Mouse (Mus musculus) midbrain, postnatal 0 days (tissue): Measurements from ENCODE around the gene Mapkap1. TPM values are rescaled to one million over a fixed set of nuclear protein-coding genes. Genes with fewer than 3 reads are reported as not detected.

ENCODE experiments used
- ATAC-seq: fragments of 200-750 bp; cut with Nextera tagmentation; 2 replicates; pipeline ENCODE4 v1.8.0; 2017; ENCODE audit warnings: moderate number of reproducible peaks, mild to moderate bottlenecking, moderate TSS enrichment, moderate library complexity; ENCODE audit not compliant: low FRiP score
- DNase-seq: peaks from one replicate; pipeline ENCODE4 v3.0.0-alpha.2; 2015; ENCODE audit warnings: low spot score
- H3K27ac ChIP-seq: fragments of 300-500 bp; sonication (generic); 2 replicates; pipeline ENCODE4 v1.5.1; 2014; ENCODE audit warnings: low read depth, mild to moderate bottlenecking, low read length, mixed read lengths
- H3K27me3 ChIP-seq: fragments of 300-500 bp; sonication (generic); 2 replicates; pipeline ENCODE4 v1.6.1; 2014; ENCODE audit warnings: low read length, control low read depth, mixed read lengths; ENCODE audit not compliant: insufficient read depth
- H3K36me3 ChIP-seq: fragments of 300-500 bp; sonication (generic); 2 replicates; pipeline ENCODE4 v1.6.1; 2014; ENCODE audit warnings: low read length, control low read depth, mixed read lengths; ENCODE audit not compliant: insufficient read depth
- H3K4me1 ChIP-seq: fragments of 300-500 bp; sonication (generic); 2 replicates; pipeline ENCODE4 v1.6.1; 2014; ENCODE audit warnings: mild to moderate bottlenecking, control low read depth, antibody characterized with exemption, low read length, mixed read lengths; ENCODE audit not compliant: insufficient read depth
- H3K4me2 ChIP-seq: fragments of 300-500 bp; sonication (generic); 2 replicates; pipeline ENCODE4 v1.6.1; 2014; ENCODE audit warnings: low read depth, mild to moderate bottlenecking, low read length, mixed read lengths; ENCODE audit not compliant: poor library complexity, severe bottlenecking
- H3K4me3 ChIP-seq: fragments of 300-500 bp; sonication (generic); 2 replicates; pipeline ENCODE4 v1.5.1; 2014; ENCODE audit warnings: low read depth, mild to moderate bottlenecking, low read length, moderate library complexity
- H3K9ac ChIP-seq: fragments of 300-500 bp; sonication (generic); replicated peaks from 2 replicates; pipeline ENCODE4 v1.6.1; 2014; ENCODE audit warnings: mild to moderate bottlenecking, low read length, moderate library complexity, mixed read lengths; ENCODE audit not compliant: poor library complexity, severe bottlenecking
- H3K9me3 ChIP-seq: fragments of 300-500 bp; sonication (generic); 2 replicates; pipeline ENCODE4 v1.6.1; 2016; ENCODE audit warnings: low read length, control low read depth
- CTCF ChIP-seq: IDR thresholded peaks from 2 replicates; pipeline ENCODE4 v1.5.1; 2016; ENCODE audit warnings: antibody characterized with exemption, mild to moderate bottlenecking
- WGBS: fragments of 180-500 bp; shearing (Covaris S2); extraction: QIAGEN DNeasy Blood & Tissue Kit; methylation state at CpG from one replicate; pipeline ENCODE4 v1.1.7; 2014; 5-methylcytosine and 5-hydroxymethylcytosine counted together
- polyA plus RNA-seq: library from polyadenylated mRNA; unstranded; fragments of >200 nt; fragmentation: Nextera tagmentation; extraction: Ambion mirVana; gene quantifications from 2 replicates; pipeline ENCODE4 v1.2.1, GENCODE M21; 2015
- total RNA-seq: library from RNA; depleted of rRNA; stranded (reverse); fragments of >200 nt; gene quantifications from 2 replicates; pipeline ENCODE4 v1.2.3, GENCODE M21; 2014

The Mapkap1 gene
- total and polyA plus RNA-seq, 2 experiments from 2014 or later, result 83.0 to 101 TPM

- no peak for TF ChIP-seq CTCF
- Histone ChIP-seq H3K27me3 (no peaks in the 10 kb centered on the region), H3K9me3 (no peaks in the 10 kb centered on the region), H3K9ac (no peak overlapping the region), H3K4me3 (no peak overlapping the region), H3K27ac (no peak overlapping the region), H3K36me3 (no peaks in the 10 kb centered on the region), H3K4me2 (no peak overlapping the region), H3K4me1 (peaks cover 5% of the 10 kb centered on the region; the same call in 1 of the 2 replicates)
- ATAC-seq, result no peak
- DNase-seq, result no peak
These were observed 121.9 kb downstream of the Mapkap1 start for GRCm38 (mm10) chr2:34528491-34528890.

- Histone ChIP-seq H3K4me3 (no peak overlapping the region), H3K4me1 (peaks cover 7% of the 10 kb centered on the region), H3K27ac (no peak overlapping the region), H3K36me3 (no peaks in the 10 kb centered on the region), H3K4me2 (no peak overlapping the region), H3K27me3 (no peaks in the 10 kb centered on the region), H3K9me3 (no peaks in the 10 kb centered on the region), H3K9ac (no peak overlapping the region)
- WGBS, result 27% methylated on average over 3 of the region's 3 CpGs
- peak; percentile 55 for TF ChIP-seq CTCF
- ATAC-seq, result no peak
- DNase-seq, result no peak
These were observed 123.5 kb downstream of the Mapkap1 start for GRCm38 (mm10) chr2:34530042-34530441.

- Histone ChIP-seq H3K36me3 (no peaks in the 10 kb centered on the region), H3K4me3 (no peak overlapping the region), H3K27ac (no peak overlapping the region), H3K4me2 (no peak overlapping the region), H3K27me3 (no peaks in the 10 kb centered on the region), H3K9me3 (no peaks in the 10 kb centered on the region), H3K4me1 (peaks cover 2% of the 10 kb centered on the region), H3K9ac (no peak overlapping the region)
- 44% methylated on average over 3 of the region's 3 CpGs for WGBS
- no peak for TF ChIP-seq CTCF
- ATAC-seq (no peak), DNase-seq (no peak)
These were observed 125.3 kb downstream of the Mapkap1 start for GRCm38 (mm10) chr2:34531801-34532298.

GRCm38 (mm10) chr2:34532394-34532793 is 125.8 kb downstream of the Mapkap1 start:
- Histone ChIP-seq H3K27me3 (no peaks in the 10 kb centered on the region), H3K4me1 (peaks cover 2% of the 10 kb centered on the region; the same call in 1 of the 2 replicates), H3K4me2 (no peak overlapping the region), H3K27ac (no peak overlapping the region), H3K4me3 (no peak overlapping the region), H3K9me3 (no peaks in the 10 kb centered on the region), H3K9ac (no peak overlapping the region), H3K36me3 (no peaks in the 10 kb centered on the region)
- TF ChIP-seq CTCF, result no peak
- ATAC-seq, result no peak
- 75% methylated on average over 1 of the region's 1 CpGs for WGBS
- no peak for DNase-seq

- ATAC-seq, result no peak
- H3K4me1 ChIP-seq, result peaks cover 2% of the 10 kb centered on the region; the same call in 1 of the 2 replicates
- no peak overlapping the region for H3K27ac ChIP-seq
- DNase-seq, result no peak
- no peaks in the 10 kb centered on the region for H3K9me3 ChIP-seq
- H3K9ac ChIP-seq, result no peak overlapping the region
- no peaks in the 10 kb centered on the region for H3K27me3 ChIP-seq
- no peak overlapping the region for H3K4me3 ChIP-seq
- no peaks in the 10 kb centered on the region for H3K36me3 ChIP-seq
- no peak overlapping the region for H3K4me2 ChIP-seq
- no peak for TF ChIP-seq CTCF
These were observed 126.7 kb downstream of the Mapkap1 start for GRCm38 (mm10) chr2:34533281-34533680.

- H3K4me1 ChIP-seq, result peaks cover 2% of the 10 kb centered on the region; the same call in 1 of the 2 replicates
- TF ChIP-seq CTCF, result no peak
- no peaks in the 10 kb centered on the region for H3K9me3 ChIP-seq
- H3K4me2 ChIP-seq, result no peak overlapping the region
- no peak overlapping the region for H3K4me3 ChIP-seq
- 27% methylated on average over 12 of the region's 12 CpGs for WGBS
- no peaks in the 10 kb centered on the region for H3K27me3 ChIP-seq
- H3K36me3 ChIP-seq, result no peaks in the 10 kb centered on the region
- H3K9ac ChIP-seq, result no peak overlapping the region
- H3K27ac ChIP-seq, result no peak overlapping the region
- ATAC-seq (no peak), DNase-seq (peak; percentile 77)
These were observed 128.4 kb downstream of the Mapkap1 start for GRCm38 (mm10) chr2:34534996-34535395.
